ENCODE assay signal across 15 mouse cellular contexts in genomic region chr1:82112401-82112800, GRCm38 (mm10).
A peak's percentile ranks its signal among the peaks of the same experiment; 100 is the strongest.
DNase-seq lines count a peak whose midpoint lies in the region; ATAC-seq and TF ChIP-seq lines count a peak whose summit lies in the region.
"Had no signal": no experiment of that assay in that cellular context is flagged by ENCODE, and none has a peak within 500 bp of the region (broad histone marks: within the 10 kb centered on the region; RNA-seq: fewer than 3 reads in every experiment).

No protein-coding gene starts in this region.

- DNase-seq in forebrain, embryonic 11.5 days (ENCODE audit: low spot score): peak; percentile 50
- DNase-seq in forebrain, postnatal 0 days: no peak
- DNase-seq in limb, embryonic 14.5 days (ENCODE audit: low spot score): peak; percentile 20
- DNase-seq in limb, embryonic 10.5 days (ENCODE audit: low spot score): no peak
- DNase-seq in embryo, embryonic 10.5 days (ENCODE audit: low spot score): peak; percentile 71
- DNase-seq in forelimb bud, embryonic 11.5 days (ENCODE audit: low read depth, low spot score): peak; percentile 19
- DNase-seq in thymus, postnatal 14 days: no peak
- DNase-seq: adrenal gland, adult 8-10 months; cerebellum, adult 9-11 months; heart, adult 2 months; kidney, postnatal 10 days; lung, postnatal 36 days had no signal

- no peak for TF ChIP-seq POLR2A in limb, embryonic 14.5 days (IDR thresholded peaks at IDR 0.05; ENCODE audit: borderline replicate concordance, extremely low read depth, insufficient read depth, insufficient read length)

- no peak overlapping the region for H3K9ac ChIP-seq in forebrain, embryonic 11.5 days (ENCODE audit: low read length)
- no peak overlapping the region for H3K9ac ChIP-seq in forebrain, postnatal 0 days
- no peak overlapping the region for H3K9ac ChIP-seq in limb, embryonic 14.5 days (ENCODE audit: low read depth, low read length, severe bottlenecking)

- ATAC-seq in forebrain, embryonic 11.5 days (replicated peaks; ENCODE audit: low FRiP score): no peak
- no peak for ATAC-seq in forebrain, postnatal 0 days
- no peak for ATAC-seq in limb, embryonic 14.5 days (ENCODE audit: low FRiP score, low read depth)
- ATAC-seq in granulocyte monocyte progenitor cell, adult 5-6 weeks (replicated peaks; ENCODE audit: poor library complexity, severe bottlenecking): no peak
- ATAC-seq: inflammation-experienced regulatory T-cells, adult 6 months had no signal

- H3K4me2 ChIP-seq in forebrain, embryonic 11.5 days (ENCODE audit: low read depth, low read length, severe bottlenecking): no peak overlapping the region
- H3K4me2 ChIP-seq in forebrain, postnatal 0 days (ENCODE audit: low read depth): no peak overlapping the region
- no peak overlapping the region for H3K4me2 ChIP-seq in limb, embryonic 14.5 days (replicated peaks; ENCODE audit: low read depth, low read length, severe bottlenecking)

- no peaks in the 10 kb centered on the region for H3K4me1 ChIP-seq in forebrain, embryonic 11.5 days (replicated peaks; ENCODE audit: control insufficient read depth, insufficient read depth, low read length)
- H3K4me1 ChIP-seq in forebrain, postnatal 0 days (ENCODE audit: insufficient read depth): no peaks in the 10 kb centered on the region
- 0 out of 2 replicates have a peak, but pooled peaks cover 4% of the 10 kb centered on the region for H3K4me1 ChIP-seq in limb, embryonic 14.5 days (ENCODE audit: control insufficient read depth, insufficient read depth, low read length)
- H3K4me1 ChIP-seq in limb, embryonic 10.5 days: peaks cover 5% of the 10 kb centered on the region

- H3K27ac ChIP-seq in forebrain, embryonic 11.5 days (ENCODE audit: low read depth, low read length): no peak overlapping the region
- H3K27ac ChIP-seq in forebrain, postnatal 0 days (ENCODE audit: low read depth, low read length): no peak overlapping the region
- H3K27ac ChIP-seq in limb, embryonic 14.5 days (replicated peaks; ENCODE audit: low read depth, low read length): no peak overlapping the region
- no peak overlapping the region for H3K27ac ChIP-seq in limb, embryonic 10.5 days
- H3K27ac ChIP-seq: heart, adult 2 months had no signal

- TF ChIP-seq CTCF in forebrain, postnatal 0 days (IDR thresholded peaks at IDR 0.05; ENCODE audit: low read depth): no peak

- 50% methylated on average over 5 of the region's 5 CpGs for WGBS in forebrain, embryonic 11.5 days
- WGBS in forebrain, postnatal 0 days: 42% methylated on average over 5 of the region's 5 CpGs
- 22% methylated on average over 5 of the region's 5 CpGs for WGBS in limb, embryonic 14.5 days
- 30% methylated on average over 5 of the region's 5 CpGs for WGBS in limb, embryonic 10.5 days

- H3K36me3 ChIP-seq in forebrain, embryonic 11.5 days (ENCODE audit: control insufficient read depth, insufficient read depth, low read length): no peaks in the 10 kb centered on the region
- no peaks in the 10 kb centered on the region for H3K36me3 ChIP-seq in forebrain, postnatal 0 days (ENCODE audit: insufficient read depth)
- H3K36me3 ChIP-seq in limb, embryonic 14.5 days (ENCODE audit: control insufficient read depth, insufficient read depth, low read length): no peaks in the 10 kb centered on the region
- no peaks in the 10 kb centered on the region for H3K36me3 ChIP-seq in limb, embryonic 10.5 days

- no peaks in the 10 kb centered on the region for H3K27me3 ChIP-seq in forebrain, embryonic 11.5 days (ENCODE audit: control insufficient read depth, insufficient read depth, low read length)
- no peaks in the 10 kb centered on the region for H3K27me3 ChIP-seq in forebrain, postnatal 0 days (ENCODE audit: insufficient read depth, low read length)
- H3K27me3 ChIP-seq in limb, embryonic 14.5 days (ENCODE audit: control insufficient read depth, insufficient read depth, low read length): no peaks in the 10 kb centered on the region
- no peaks in the 10 kb centered on the region for H3K27me3 ChIP-seq in limb, embryonic 10.5 days (ENCODE audit: low read depth, poor library complexity, severe bottlenecking)

- no peak overlapping the region for H3K4me3 ChIP-seq in forebrain, embryonic 11.5 days (ENCODE audit: low read depth, low read length)
- H3K4me3 ChIP-seq in forebrain, postnatal 0 days (ENCODE audit: low read depth, low read length): no peak overlapping the region
- no peak overlapping the region for H3K4me3 ChIP-seq in limb, embryonic 14.5 days (replicated peaks; ENCODE audit: low read length)
- H3K4me3 ChIP-seq in limb, embryonic 10.5 days: no peak overlapping the region
- H3K4me3 ChIP-seq: erythroblast, embryonic 14.5 days; heart, adult 2 months had no signal

- H3K9me3 ChIP-seq in forebrain, embryonic 11.5 days (ENCODE audit: control insufficient read depth, low read length): no peaks in the 10 kb centered on the region
- H3K9me3 ChIP-seq in forebrain, postnatal 0 days (ENCODE audit: low read length): no peaks in the 10 kb centered on the region
- H3K9me3 ChIP-seq in limb, embryonic 14.5 days (ENCODE audit: control insufficient read depth, low read length): no peaks in the 10 kb centered on the region
- no peaks in the 10 kb centered on the region for H3K9me3 ChIP-seq in limb, embryonic 10.5 days (replicated peaks)

Comparison
In these comparisons a context has a peak if more than half of its experiments do, and no peak if none do; other contexts are left out.
1. DNase-seq: peak in forebrain, embryonic 11.5 days (single experiment), limb, embryonic 14.5 days (single experiment), embryo, embryonic 10.5 days (single experiment) and forelimb bud, embryonic 11.5 days (single experiment); none in forebrain, postnatal 0 days (single experiment), limb, embryonic 10.5 days (single experiment) and thymus, postnatal 14 days (single experiment).